Mouse (Mus musculus) heart, embryonic 16.5 days (tissue): ENCODE results near the gene Lrguk. TPM values are rescaled to one million over a fixed set of nuclear protein-coding genes. Genes with fewer than 3 reads are reported as not detected.
A peak's percentile ranks its signal among the peaks of the same experiment; 100 is the strongest.

Experiments
- ATAC-seq: fragments of 200-750 bp; cut with Nextera tagmentation; replicated peaks from 2 replicates; pipeline ENCODE4 v1.8.0; 2017; ENCODE audit warnings: moderate number of reproducible peaks; ENCODE audit not compliant: insufficient read depth, low FRiP score; ENCODE audit errors: extremely low read depth
- H3K27ac ChIP-seq: fragments of 300-500 bp; sonication (generic); 2 replicates; pipeline ENCODE4 v1.5.1; 2014; ENCODE audit warnings: mild to moderate bottlenecking, low read length, control low read depth, moderate library complexity
- H3K27me3 ChIP-seq: fragments of 300-500 bp; sonication (generic); 2 replicates; pipeline ENCODE4 v1.6.1; 2014; ENCODE audit warnings: low read length, mixed read lengths; ENCODE audit not compliant: control insufficient read depth, insufficient read depth
- H3K36me3 ChIP-seq: fragments of 300-500 bp; sonication (generic); 2 replicates; pipeline ENCODE4 v1.6.1; 2014; ENCODE audit not compliant: control insufficient read depth, insufficient read depth
- H3K4me1 ChIP-seq: fragments of 300-500 bp; sonication (generic); 2 replicates; pipeline ENCODE4 v1.6.1; 2014; ENCODE audit warnings: low read length, mixed read lengths; ENCODE audit not compliant: control insufficient read depth, insufficient read depth
- H3K4me2 ChIP-seq: fragments of 300-500 bp; sonication (generic); 2 replicates; pipeline ENCODE4 v1.6.1; 2014; ENCODE audit warnings: low read depth, mild to moderate bottlenecking, control low read depth, low read length
- H3K4me3 ChIP-seq: fragments of 300-500 bp; sonication (generic); 2 replicates; pipeline ENCODE4 v1.5.1; 2014; ENCODE audit warnings: mild to moderate bottlenecking, control low read depth, low read length
- H3K9ac ChIP-seq: fragments of 300-500 bp; sonication (generic); 2 replicates; pipeline ENCODE4 v1.6.1; 2014; ENCODE audit warnings: low read length, control low read depth
- H3K9me3 ChIP-seq: fragments of 300-500 bp; sonication (generic); replicated peaks from 2 replicates; pipeline ENCODE4 v1.6.1; 2016; ENCODE audit warnings: low read length; ENCODE audit not compliant: control insufficient read depth
- WGBS: fragments of 180-500 bp; shearing (Covaris S2); extraction: QIAGEN DNeasy Blood & Tissue Kit; methylation state at CpG from one replicate; pipeline ENCODE4 v1.1.7; 2014; 5-methylcytosine and 5-hydroxymethylcytosine counted together
- polyA plus RNA-seq: library from polyadenylated mRNA; unstranded; fragments of >200 nt; fragmentation: Nextera tagmentation; extraction: Ambion mirVana; gene quantifications from 2 replicates; pipeline ENCODE4 v1.2.1, GENCODE M21; 2015

Gene Lrguk
- polyA plus RNA-seq, 1 experiment from 2014 or later = 0.35 TPM

DNA sequence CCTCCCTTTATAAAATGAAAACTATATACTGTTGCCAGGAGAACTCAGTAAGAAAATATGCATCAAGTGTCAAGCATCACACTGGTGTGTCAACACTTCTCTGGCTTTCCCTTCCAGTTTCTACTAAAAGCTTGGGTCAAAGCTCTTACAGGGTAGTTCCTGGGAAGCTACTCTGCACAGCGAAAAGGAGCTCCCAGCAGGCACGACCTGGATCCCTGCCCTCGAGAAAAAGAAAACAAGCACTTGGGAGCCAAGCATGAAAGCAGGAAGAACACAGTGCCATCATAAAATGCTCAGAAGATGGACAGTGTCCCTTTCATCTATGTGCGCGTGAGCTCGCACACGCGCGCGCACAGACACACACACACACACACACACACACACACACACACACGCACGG, 144.0 kb downstream of the Lrguk start:
- Histone ChIP-seq H3K9ac (no peak overlapping the region), H3K9me3 (no peaks in the 10 kb centered on the region), H3K27me3 (no peaks in the 10 kb centered on the region), H3K4me2 (no peak overlapping the region), H3K36me3 (peaks cover 3% of the 10 kb centered on the region), H3K4me1 (peaks cover 25% of the 10 kb centered on the region), H3K27ac (no peak overlapping the region), H3K4me3 (no peak overlapping the region)
- 70% methylated on average over 12 of the region's 12 CpGs for WGBS
- no peak for ATAC-seq

DNA sequence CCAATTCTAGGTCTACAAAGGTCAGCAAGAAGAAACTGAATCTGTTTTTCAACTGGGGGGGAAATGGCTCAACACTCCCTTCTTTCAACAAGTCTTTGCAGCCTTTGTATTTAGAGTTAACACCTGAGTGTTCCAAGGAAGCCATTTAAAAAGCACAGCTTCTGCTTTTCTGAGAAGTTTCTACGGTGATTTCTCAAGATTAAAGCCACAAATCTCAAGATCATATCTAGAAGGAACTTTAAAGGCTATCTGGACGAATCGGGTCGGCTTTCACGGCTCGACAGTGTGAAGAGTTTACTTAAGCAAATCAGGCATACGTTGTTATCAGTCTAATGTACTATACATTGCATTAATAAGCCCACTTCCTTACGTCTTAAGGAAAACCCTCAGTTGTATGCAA, 145.5 kb downstream of the Lrguk start:
- Histone ChIP-seq H3K9me3 (no peaks in the 10 kb centered on the region), H3K4me2 (no peak overlapping the region), H3K9ac (no peak overlapping the region), H3K27ac (no peak overlapping the region), H3K36me3 (peaks cover 2% of the 10 kb centered on the region; the same call in 1 of the 2 replicates), H3K4me1 (peaks cover 25% of the 10 kb centered on the region), H3K4me3 (no peak overlapping the region), H3K27me3 (no peaks in the 10 kb centered on the region)
- ATAC-seq = no peak
- 61% methylated on average over 8 of the region's 8 CpGs for WGBS

DNA sequence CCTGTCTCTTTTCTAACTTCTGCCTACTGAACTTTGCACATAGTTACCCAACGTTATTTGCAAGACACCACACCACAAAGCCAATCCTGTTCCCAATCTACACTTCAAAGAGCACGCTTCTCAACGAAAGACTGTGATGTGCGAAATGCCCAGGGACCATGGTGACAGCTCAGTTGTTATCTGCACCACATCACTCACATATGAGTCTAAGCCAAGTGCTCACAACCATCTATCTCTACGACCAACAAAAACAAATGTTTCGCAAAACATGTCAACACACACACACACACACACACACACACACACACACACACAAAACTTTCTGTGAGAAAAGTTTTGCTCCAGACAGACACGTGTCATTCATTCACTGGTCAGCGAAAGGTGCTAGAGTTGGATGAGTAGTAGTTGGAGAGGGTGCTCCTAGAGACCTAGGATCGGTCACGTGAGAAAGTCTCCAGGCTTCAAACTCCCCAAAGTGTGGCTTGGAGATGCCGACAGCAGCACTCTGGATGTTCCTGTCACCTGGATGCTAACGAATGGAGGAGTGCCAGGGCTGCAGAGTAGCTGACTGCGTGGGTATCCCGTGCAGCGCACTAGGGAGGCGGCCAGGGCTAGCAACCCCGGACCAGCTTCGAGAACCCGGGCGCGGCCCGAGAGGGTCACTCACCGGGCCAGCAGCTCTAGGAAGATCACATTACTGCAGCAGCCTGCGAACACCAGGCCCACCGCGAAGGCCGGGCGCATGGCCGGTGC, 147.0 kb downstream of the Lrguk start:
- H3K9me3 ChIP-seq = no peaks in the 10 kb centered on the region; the same call in 1 of the 2 replicates
- H3K9ac ChIP-seq = peak overlapping the region; percentile 92
- peak; percentile 70 for ATAC-seq
- H3K36me3 ChIP-seq = no peaks in the 10 kb centered on the region
- peak overlapping the region; percentile 82 for H3K4me2 ChIP-seq
- WGBS = 2% methylated on average over 29 of the region's 29 CpGs
- peak overlapping the region; percentile 82 for H3K27ac ChIP-seq
- no peaks in the 10 kb centered on the region for H3K27me3 ChIP-seq
- H3K4me3 ChIP-seq = peak overlapping the region; percentile 85
- peaks cover 16% of the 10 kb centered on the region for H3K4me1 ChIP-seq

DNA sequence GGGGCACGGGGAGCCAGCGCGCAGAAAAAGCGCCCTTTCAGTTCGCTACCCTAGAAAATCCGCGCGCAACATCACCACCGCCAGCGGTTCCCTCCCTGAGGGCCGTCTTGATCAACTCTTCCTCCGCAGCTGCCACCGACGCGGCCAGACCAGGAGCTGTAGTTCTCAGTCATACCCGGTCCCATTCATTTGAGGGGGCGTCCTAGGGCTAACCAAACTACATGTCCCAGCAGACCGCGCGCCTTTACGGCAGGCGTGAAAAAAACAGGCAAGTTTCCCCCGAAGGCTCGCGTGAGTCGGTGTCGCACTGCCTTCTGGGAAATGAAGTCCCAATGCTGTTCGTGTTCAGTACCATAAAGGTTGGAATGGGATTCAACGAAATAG, 147.6 kb downstream of the Lrguk start, which contains the start of gene Slc35b4:
Gene Slc35b4, minus strand, starts transcription at position 248 of the 384 bp plus-strand sequence.
- under 1% methylated on average over 29 of the region's 29 CpGs for WGBS

DNA sequence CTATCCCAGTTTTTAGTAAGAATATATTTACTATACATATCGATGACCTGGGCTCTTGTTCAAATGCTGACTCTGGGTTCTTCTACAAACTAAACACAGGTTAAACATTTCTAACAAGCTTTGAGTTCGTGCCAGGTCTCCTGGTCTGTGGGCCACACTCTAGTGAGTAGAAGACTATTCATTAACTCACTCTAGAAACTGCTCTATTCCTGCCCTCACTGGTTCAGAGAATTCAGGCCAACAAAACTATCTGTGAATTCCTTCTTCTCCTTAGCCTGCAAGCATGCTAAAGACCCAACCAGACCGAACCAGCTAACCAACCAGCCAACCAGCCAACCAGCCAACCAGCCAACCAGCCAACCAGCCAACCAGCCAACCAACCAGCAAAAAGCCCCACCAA, 149.8 kb downstream of the Lrguk start:
- Histone ChIP-seq H3K9ac (no peak overlapping the region), H3K4me1 (peaks cover 8% of the 10 kb centered on the region), H3K27me3 (no peaks in the 10 kb centered on the region), H3K36me3 (no peaks in the 10 kb centered on the region), H3K9me3 (no peaks in the 10 kb centered on the region; the same call in 1 of the 2 replicates), H3K4me3 (no peak overlapping the region), H3K4me2 (no peak overlapping the region), H3K27ac (no peak overlapping the region)
- ATAC-seq = no peak
- WGBS = 75% methylated on average over 3 of the region's 3 CpGs

More for the DNA sequence above, 147.6 kb downstream of the Lrguk start, which contains the start of gene Slc35b4:
- H3K27me3 ChIP-seq = no peaks in the 10 kb centered on the region
- peak within 1 kb of the TSS; percentile 92 for H3K9ac ChIP-seq
- H3K9me3 ChIP-seq = no peaks in the 10 kb centered on the region; the same call in 1 of the 2 replicates
- H3K4me2 ChIP-seq = peak within 1 kb of the TSS; percentile 82
- H3K4me3 ChIP-seq = peak within 1 kb of the TSS; percentile 85
- peaks cover 11% of the 10 kb centered on the region for H3K4me1 ChIP-seq
- peak; percentile 99 for ATAC-seq
- no peaks in the 10 kb centered on the region for H3K36me3 ChIP-seq
- peak within 1 kb of the TSS; percentile 82 for H3K27ac ChIP-seq

DNA sequence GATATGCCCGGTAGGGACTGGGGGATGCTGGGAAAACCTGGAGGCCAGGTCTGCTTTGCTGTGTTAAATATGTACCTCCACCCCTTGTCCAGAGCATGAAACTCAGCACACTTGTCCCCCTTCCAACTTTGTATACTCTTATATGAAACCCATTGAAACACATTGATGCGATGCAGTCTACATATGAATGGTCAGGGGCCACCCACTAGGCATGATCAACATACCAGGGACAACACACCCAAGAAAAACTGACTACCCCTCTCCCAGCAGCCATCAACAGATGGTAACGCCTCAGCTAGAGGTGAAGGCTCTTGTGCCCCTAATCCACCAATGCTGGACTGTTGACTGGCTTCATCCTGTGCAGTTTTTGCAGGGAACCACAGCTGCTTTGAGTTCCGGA, 150.7 kb downstream of the Lrguk start:
- H3K4me2 ChIP-seq = no peak overlapping the region
- H3K9me3 ChIP-seq = no peaks in the 10 kb centered on the region; the same call in 1 of the 2 replicates
- H3K36me3 ChIP-seq = no peaks in the 10 kb centered on the region
- peaks cover 8% of the 10 kb centered on the region for H3K4me1 ChIP-seq
- ATAC-seq = no peak
- H3K9ac ChIP-seq = no peak overlapping the region
- H3K27me3 ChIP-seq = no peaks in the 10 kb centered on the region
- no peak overlapping the region for H3K27ac ChIP-seq
- no peak overlapping the region for H3K4me3 ChIP-seq
- 79% methylated on average over 4 of the region's 4 CpGs for WGBS

DNA sequence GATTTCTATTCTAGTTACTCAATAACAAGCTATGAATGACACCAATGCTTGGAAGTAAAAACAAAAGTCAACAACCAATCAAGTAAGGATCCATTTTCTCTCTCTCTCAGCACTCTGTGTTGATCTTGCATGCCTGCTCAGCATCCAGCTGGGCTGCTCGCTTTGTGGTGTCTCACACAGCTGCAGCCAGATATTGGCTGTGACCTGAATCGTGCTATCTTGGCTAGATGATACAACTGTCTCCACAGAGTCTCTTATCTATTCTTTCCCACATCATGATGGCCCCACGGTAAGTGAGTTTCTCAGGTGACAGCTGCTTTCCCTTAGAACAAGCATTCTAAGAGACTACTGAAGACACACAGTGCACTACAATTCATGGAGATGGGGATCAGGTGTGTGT, 152.7 kb downstream of the Lrguk start:
- Histone ChIP-seq H3K4me2 (no peak overlapping the region), H3K9ac (no peak overlapping the region), H3K27me3 (no peaks in the 10 kb centered on the region), H3K9me3 (no peaks in the 10 kb centered on the region; the same call in 1 of the 2 replicates), H3K4me1 (no peaks in the 10 kb centered on the region), H3K36me3 (no peaks in the 10 kb centered on the region), H3K27ac (peak overlapping the region; percentile 71), H3K4me3 (no peak overlapping the region)
- peak; percentile 50; the same call in 1 of the 2 replicates for ATAC-seq
- WGBS = 47% methylated on average over 3 of the region's 3 CpGs

DNA sequence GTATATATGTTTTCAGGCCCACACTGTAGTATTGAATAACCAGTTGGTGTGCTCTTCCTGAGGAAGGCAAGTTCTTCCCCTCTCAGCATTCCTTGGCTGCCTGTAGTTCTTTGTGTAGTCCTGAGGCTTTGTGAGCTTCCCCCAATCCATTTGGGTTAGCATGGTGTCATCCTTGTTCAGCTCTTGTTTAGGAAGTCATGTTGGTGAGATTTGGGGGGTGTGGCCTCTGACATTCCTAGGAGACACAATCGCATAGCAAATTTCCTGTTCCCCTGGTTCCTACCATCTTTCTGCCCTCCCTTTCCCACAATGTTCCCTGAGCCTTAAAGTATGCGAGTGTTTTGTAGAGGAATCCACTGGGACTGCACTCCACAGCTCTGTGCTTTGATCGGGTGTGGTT, 154.1 kb downstream of the Lrguk start:
- WGBS = 77% methylated on average over 3 of the region's 3 CpGs
- Histone ChIP-seq H3K4me1 (no peaks in the 10 kb centered on the region; the same call in 1 of the 2 replicates), H3K27me3 (no peaks in the 10 kb centered on the region), H3K9ac (no peak overlapping the region), H3K4me3 (no peak overlapping the region), H3K27ac (no peak overlapping the region), H3K9me3 (no peaks in the 10 kb centered on the region; the same call in 1 of the 2 replicates), H3K36me3 (no peaks in the 10 kb centered on the region), H3K4me2 (no peak overlapping the region)
- no peak for ATAC-seq
